Mouse (Mus musculus): ENCODE results near the gene Tyro3. TPM values are rescaled to one million over a fixed set of nuclear protein-coding genes. Genes with fewer than 3 reads are reported as not detected.

Tyro3 gene
- total RNA-seq, 1 experiment from 2014 or later, result 0.50 TPM

GRCm38 (mm10) chr2:119800876-119801846 is 3.6 kb downstream of the Tyro3 start:
- no peak; a peak in 1 of 4 replicates for ATAC-seq (replicated peaks in 1 of 2; ENCODE audit: insufficient read depth in 1 of 2, low FRiP score in 2 of 2, low TSS enrichment in 1 of 2, low read depth in 1 of 2, poor library complexity in 2 of 2, severe bottlenecking in 2 of 2)

- no peak for ATAC-seq (replicated peaks in 1 of 2; ENCODE audit: insufficient read depth in 1 of 2, low FRiP score in 2 of 2, low TSS enrichment in 1 of 2, low read depth in 1 of 2, poor library complexity in 2 of 2, severe bottlenecking in 2 of 2)
These were observed 5.5 kb downstream of the Tyro3 start for GRCm38 (mm10) chr2:119802767-119803617.

GRCm38 (mm10) chr2:119803618-119804274 is 6.2 kb downstream of the Tyro3 start:
- no peak for ATAC-seq (replicated peaks in 1 of 2; ENCODE audit: insufficient read depth in 1 of 2, low FRiP score in 2 of 2, low TSS enrichment in 1 of 2, low read depth in 1 of 2, poor library complexity in 2 of 2, severe bottlenecking in 2 of 2)

GRCm38 (mm10) chr2:119804275-119804628 is 6.7 kb downstream of the Tyro3 start:
- no peak for ATAC-seq (replicated peaks in 1 of 2; ENCODE audit: insufficient read depth in 1 of 2, low FRiP score in 2 of 2, low TSS enrichment in 1 of 2, low read depth in 1 of 2, poor library complexity in 2 of 2, severe bottlenecking in 2 of 2)

GRCm38 (mm10) chr2:119804776-119805175 is 7.2 kb downstream of the Tyro3 start:
- ATAC-seq (replicated peaks in 1 of 2; ENCODE audit: insufficient read depth in 1 of 2, low FRiP score in 2 of 2, low TSS enrichment in 1 of 2, low read depth in 1 of 2, poor library complexity in 2 of 2, severe bottlenecking in 2 of 2), result no peak

GRCm38 (mm10) chr2:119805536-119805935 is 8.0 kb downstream of the Tyro3 start:
- ATAC-seq (replicated peaks in 1 of 2; ENCODE audit: insufficient read depth in 1 of 2, low FRiP score in 2 of 2, low TSS enrichment in 1 of 2, low read depth in 1 of 2, poor library complexity in 2 of 2, severe bottlenecking in 2 of 2), result no peak

GRCm38 (mm10) chr2:119808438-119808837 is 10.9 kb downstream of the Tyro3 start:
- ATAC-seq (replicated peaks in 1 of 2; ENCODE audit: insufficient read depth in 1 of 2, low FRiP score in 2 of 2, low TSS enrichment in 1 of 2, low read depth in 1 of 2, poor library complexity in 2 of 2, severe bottlenecking in 2 of 2), result no peak

- no peak for ATAC-seq (replicated peaks in 1 of 2; ENCODE audit: insufficient read depth in 1 of 2, low FRiP score in 2 of 2, low TSS enrichment in 1 of 2, low read depth in 1 of 2, poor library complexity in 2 of 2, severe bottlenecking in 2 of 2)
These were observed 11.3 kb downstream of the Tyro3 start for GRCm38 (mm10) chr2:119808881-119809280.

GRCm38 (mm10) chr2:119810890-119811289 is 13.4 kb downstream of the Tyro3 start:
- ATAC-seq (replicated peaks in 1 of 2; ENCODE audit: insufficient read depth in 1 of 2, low FRiP score in 2 of 2, low TSS enrichment in 1 of 2, low read depth in 1 of 2, poor library complexity in 2 of 2, severe bottlenecking in 2 of 2), result no peak

GRCm38 (mm10) chr2:119811490-119812146 is 14.1 kb downstream of the Tyro3 start:
- no peak for ATAC-seq (replicated peaks in 1 of 2; ENCODE audit: insufficient read depth in 1 of 2, low FRiP score in 2 of 2, low TSS enrichment in 1 of 2, low read depth in 1 of 2, poor library complexity in 2 of 2, severe bottlenecking in 2 of 2)

GRCm38 (mm10) chr2:119814376-119814933 is 16.9 kb downstream of the Tyro3 start:
- ATAC-seq (replicated peaks in 1 of 2; ENCODE audit: insufficient read depth in 1 of 2, low FRiP score in 2 of 2, low TSS enrichment in 1 of 2, low read depth in 1 of 2, poor library complexity in 2 of 2, severe bottlenecking in 2 of 2), result no peak

GRCm38 (mm10) chr2:119816611-119817010 is 19.1 kb downstream of the Tyro3 start:
- ATAC-seq (replicated peaks in 1 of 2; ENCODE audit: insufficient read depth in 1 of 2, low FRiP score in 2 of 2, low TSS enrichment in 1 of 2, low read depth in 1 of 2, poor library complexity in 2 of 2, severe bottlenecking in 2 of 2), result no peak

GRCm38 (mm10) chr2:119817047-119817446 is 19.5 kb downstream of the Tyro3 start:
- ATAC-seq (replicated peaks in 1 of 2; ENCODE audit: insufficient read depth in 1 of 2, low FRiP score in 2 of 2, low TSS enrichment in 1 of 2, low read depth in 1 of 2, poor library complexity in 2 of 2, severe bottlenecking in 2 of 2), result no peak

- ATAC-seq (replicated peaks in 1 of 2; ENCODE audit: insufficient read depth in 1 of 2, low FRiP score in 2 of 2, low TSS enrichment in 1 of 2, low read depth in 1 of 2, poor library complexity in 2 of 2, severe bottlenecking in 2 of 2), result no peak
These were observed 21.2 kb downstream of the Tyro3 start for GRCm38 (mm10) chr2:119818668-119819272.

- ATAC-seq (replicated peaks in 1 of 2; ENCODE audit: insufficient read depth in 1 of 2, low FRiP score in 2 of 2, low TSS enrichment in 1 of 2, low read depth in 1 of 2, poor library complexity in 2 of 2, severe bottlenecking in 2 of 2), result no peak
These were observed 23.6 kb downstream of the Tyro3 start for GRCm38 (mm10) chr2:119821136-119821535.

GRCm38 (mm10) chr2:119830579-119830978 is 33.0 kb downstream of the Tyro3 start:
- no peak for ATAC-seq (replicated peaks in 1 of 2; ENCODE audit: insufficient read depth in 1 of 2, low FRiP score in 2 of 2, low TSS enrichment in 1 of 2, low read depth in 1 of 2, poor library complexity in 2 of 2, severe bottlenecking in 2 of 2)

GRCm38 (mm10) chr2:119834231-119834630 is 36.7 kb downstream of the Tyro3 start:
- no peak for ATAC-seq (replicated peaks in 1 of 2; ENCODE audit: insufficient read depth in 1 of 2, low FRiP score in 2 of 2, low TSS enrichment in 1 of 2, low read depth in 1 of 2, poor library complexity in 2 of 2, severe bottlenecking in 2 of 2)
